In the genomic region with DNA sequence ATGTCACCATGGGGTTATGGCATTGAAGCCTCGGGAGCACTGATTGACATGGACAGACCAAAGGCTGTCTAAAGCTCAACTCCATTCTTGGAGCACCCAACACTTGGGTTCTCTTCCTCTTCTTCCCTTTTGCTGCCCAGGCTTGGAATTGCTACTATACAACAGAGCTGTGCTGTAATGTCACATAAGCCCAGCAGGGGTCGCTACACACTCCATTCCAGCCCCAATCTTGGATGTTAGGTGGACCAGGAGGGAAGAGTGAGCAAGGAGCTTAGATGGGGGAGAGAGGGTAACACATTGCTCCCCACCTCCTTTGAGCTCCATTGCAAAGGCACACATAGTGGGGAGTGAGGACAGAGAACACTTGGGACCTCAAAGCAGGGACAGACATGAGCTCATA, we compare ENCODE assay signal across 9 mouse cellular contexts. TPM values are rescaled to one million over a fixed set of nuclear protein-coding genes. Genes with fewer than 3 reads are reported as not detected.
DNase-seq lines count a peak whose midpoint lies in the region; ATAC-seq and TF ChIP-seq lines count a peak whose summit lies in the region.
"Had no signal": no experiment of that assay in that cellular context is flagged by ENCODE, and none has a peak within 500 bp of the region (broad histone marks: within the 10 kb centered on the region; RNA-seq: fewer than 3 reads in every experiment).

No protein-coding gene starts in this region.

- H3K9me3 ChIP-seq in CH12.LX (replicated peaks; ENCODE audit: low read length), result no peaks in the 10 kb centered on the region

- no peak for TF ChIP-seq POLR2A in CH12.LX (IDR thresholded peaks at IDR 0.05; ENCODE audit: low read depth, low read length)

- H3K9ac ChIP-seq in CH12.LX (ENCODE audit: insufficient read depth, low read depth), result no peak overlapping the region

- H3K27me3 ChIP-seq in CH12.LX (replicated peaks), result peaks cover 71% of the 10 kb centered on the region

- in situ Hi-C loops in CH12.LX (cut with MboI; ENCODE audit: low pct_ligation_motif_present, low pct_unique_long_range_greater_than_20kb, low sequenced_read_pairs), result no loop called here

- peak; percentile 66 for ATAC-seq in common myeloid progenitor, adult 5-6 weeks (replicated peaks; ENCODE audit: low read depth, poor library complexity, severe bottlenecking)

- H3K4me1 ChIP-seq in CH12.LX (ENCODE audit: control insufficient read depth in 1 of 2, insufficient read depth in 2 of 2), result peaks cover 5 to 6% of the 10 kb centered on the region in 2 experiments

- DNase-seq in adrenal gland, adult 18-20 months (ENCODE audit: low spot score in 2 of 2), result peak; percentile 50 to 52
- DNase-seq in adrenal gland, postnatal 4 days (ENCODE audit: low spot score in 2 of 2), result no peak
- peak; percentile 57 for DNase-seq in layer of hippocampus, adult 11-12 months (ENCODE audit: low spot score)
- DNase-seq in layer of hippocampus, adult 9-10 months (ENCODE audit: low spot score), result no peak
- DNase-seq in CH12.LX (ENCODE audit: extremely low read depth), result peak; percentile 34
- peak; percentile 74 for DNase-seq in naive thymus-derived CD4-positive, alpha-beta T cell, adult 2 months (ENCODE audit: low read depth)
- no peak for DNase-seq in spleen, postnatal 36 days (ENCODE audit: low spot score in 2 of 2)

- no peak overlapping the region for H3K4me3 ChIP-seq in CH12.LX (replicated peaks in 1 of 3; ENCODE audit: low read depth in 2 of 3, low read length in 2 of 3, poor library complexity in 1 of 3)

- no peak overlapping the region for H3K4me2 ChIP-seq in CH12.LX (ENCODE audit: insufficient read depth, low read depth, poor library complexity, severe bottlenecking)

- TF ChIP-seq CTCF in CH12.LX (conservative IDR thresholded peaks at IDR 0.05 in 1 of 2, IDR thresholded peaks at IDR 0.05 in 1 of 2; ENCODE audit: low read depth in 2 of 2, low read length in 2 of 2), result peak; percentile 78 to 93

- no peaks in the 10 kb centered on the region for H3K79me2 ChIP-seq in CH12.LX (replicated peaks; ENCODE audit: control insufficient read depth, extremely low read depth, insufficient read depth, poor library complexity, severe bottlenecking)

- TF ChIP-seq EP300 in CH12.LX (IDR thresholded peaks at IDR 0.05; ENCODE audit: low read length), result no peak

- H3K27ac ChIP-seq in CH12.LX (ENCODE audit: insufficient read depth, low read depth), result no peak overlapping the region

- no peaks in the 10 kb centered on the region for H3K36me3 ChIP-seq in CH12.LX (replicated peaks in 1 of 2; ENCODE audit: control insufficient read depth in 1 of 2, insufficient read depth in 1 of 2, low read length in 1 of 2)

- peak; percentile 51 for TF ChIP-seq RAD21 in CH12.LX (IDR thresholded peaks at IDR 0.05; ENCODE audit: low read depth, low read length)

- dilution Hi-C loops in CH12.LX (cut with MboI; ENCODE audit: extremely low pct_ligation_motif_present, extremely low pct_unique_long_range_greater_than_20kb, low sequenced_read_pairs), result no loop called here

TF ChIP-seq in CH12.LX, 34 proteins besides CTCF, POLR2A, EP300 and RAD21:
- no peak for TF ChIP-seq SIN3A (IDR thresholded peaks at IDR 0.05; ENCODE audit: low read length)
- TF ChIP-seq SMC3 (IDR thresholded peaks at IDR 0.05; ENCODE audit: low read depth, low read length), result peak; percentile 70
- TF ChIP-seq NELFE (IDR thresholded peaks at IDR 0.05; ENCODE audit: low read depth, low read length), result peak; percentile 19; the same call in 1 of the 2 replicates
TF ChIP-seq in CH12.LX: peak in this region for 2.

RNA-seq across cellular contexts. Expression of a gene that starts 6.2 kb away (rescaled TPM):
- total RNA-seq in adrenal gland, adult 18-20 months (2021), result 100 to 1,000 TPM; 157 to 186 TPM
- 100 to 1,000 TPM; 105 to 129 TPM for total RNA-seq in adrenal gland, postnatal 4 days (2021)
- total RNA-seq in CH12.LX (2012; rRNA removed), result 0.08 TPM in 2 replicates
- total RNA-seq in CH12.LX (2014; rRNA removed), result 0.28 and 0.40 TPM in 2 replicates
- polyA plus RNA-seq in CH12.LX (2012; ENCODE audit: insufficient read length, low read depth), result not detected in 2 replicates
- total RNA-seq in common myeloid progenitor, adult 5-6 weeks (2017), result 1.7 and 7.0 TPM in 2 replicates

RNA-seq across cellular contexts. Expression of a gene that starts 17.1 kb away (rescaled TPM):
- 1 to 10 TPM in 1 of 2 experiments, not detected in 1; 3.4 TPM for total RNA-seq in adrenal gland, adult 18-20 months (2021)
- total RNA-seq in adrenal gland, postnatal 4 days (2021), result 10 to 100 TPM in 1 of 2 experiments, 1 to 10 TPM in 1; 7.2 to 21.2 TPM
- total RNA-seq in CH12.LX (2012; rRNA removed), result 0.04 TPM in 1 of 2 replicates, not detected in the other
- total RNA-seq in CH12.LX (2014; rRNA removed), result not detected in 2 replicates
- 0.56 and 0.84 TPM in 2 replicates for polyA plus RNA-seq in CH12.LX (2012; ENCODE audit: insufficient read length, low read depth)
- 6.5 TPM in 1 of 2 replicates, not detected in the other for total RNA-seq in common myeloid progenitor, adult 5-6 weeks (2017)
- polyA plus RNA-seq: gonadal fat pad, adult 2 months had no signal

Comparison
In these comparisons a context has a peak if more than half of its experiments do, and no peak if none do; other contexts are left out.
1. DNase-seq: peak in adrenal gland, adult 18-20 months (2 of 2), layer of hippocampus, adult 11-12 months (single experiment), CH12.LX (single experiment) and naive thymus-derived CD4-positive, alpha-beta T cell, adult 2 months (single experiment); none in adrenal gland, postnatal 4 days (0 of 2), layer of hippocampus, adult 9-10 months (single experiment) and spleen, postnatal 36 days (0 of 2).
2. RNA of a gene that starts 6.2 kb away (total RNA-seq): 157 to 186 TPM in adrenal gland, adult 18-20 months and 105 to 129 TPM in adrenal gland, postnatal 4 days; 1.7 to 7.0 TPM in common myeloid progenitor, adult 5-6 weeks and 0.08 to 0.40 TPM in CH12.LX; every median in the first group is over 10 times any median in the second.